Mouse (Mus musculus) 3T3-L1 (cell line): ENCODE measurements around the gene Col1a2.
A peak's percentile ranks its signal among the peaks of the same experiment; 100 is the strongest.

Experiments
- DNase-seq: peaks from one replicate; pipeline ENCODE4 v3.0.0-alpha.2; 2015; ENCODE audit warnings: low read depth, low spot score

The Col1a2 gene

GRCm38 (mm10) chr6:4521031-4521430 lies 16.4 kb downstream of the Col1a2 start:
- DNase-seq, result peak; percentile 82

DNA sequence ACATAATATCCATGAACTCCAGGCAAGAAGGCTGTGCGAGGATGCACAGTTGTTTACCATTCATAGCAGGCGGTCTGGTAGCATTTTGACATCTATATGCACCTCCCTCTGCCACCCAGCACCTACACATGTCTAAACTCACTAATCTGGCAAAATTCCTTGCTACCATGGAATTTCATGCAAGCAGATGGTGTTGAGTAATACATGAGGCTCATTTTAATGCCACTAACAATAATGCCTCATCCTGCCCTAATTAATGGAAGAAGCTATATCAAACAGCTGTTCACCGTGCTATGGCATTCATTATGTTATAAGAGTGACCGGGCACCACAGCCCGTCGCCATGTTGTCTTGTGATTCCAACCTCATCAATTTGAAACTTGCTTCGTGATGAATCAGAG lies 23.8 kb downstream of the Col1a2 start:
- DNase-seq, result no peak

DNA sequence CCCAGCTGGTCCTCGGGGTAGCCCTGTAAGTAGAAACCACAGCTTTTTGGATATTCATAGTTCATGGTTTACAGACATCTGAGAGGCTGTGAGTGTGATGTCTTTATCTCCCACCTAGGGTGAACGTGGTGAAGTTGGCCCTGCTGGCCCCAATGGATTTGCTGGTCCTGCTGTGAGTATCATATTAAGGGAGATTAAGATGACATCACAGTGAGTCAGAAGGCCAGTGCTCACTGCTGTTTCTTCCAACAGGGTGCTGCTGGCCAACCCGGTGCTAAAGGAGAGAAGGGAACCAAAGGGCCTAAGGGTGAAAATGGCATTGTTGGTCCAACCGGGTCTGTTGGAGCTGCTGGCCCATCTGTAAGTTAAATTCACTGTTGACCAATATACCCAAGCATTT lies 26.4 kb downstream of the Col1a2 start:
- peak; percentile 80 for DNase-seq

DNA sequence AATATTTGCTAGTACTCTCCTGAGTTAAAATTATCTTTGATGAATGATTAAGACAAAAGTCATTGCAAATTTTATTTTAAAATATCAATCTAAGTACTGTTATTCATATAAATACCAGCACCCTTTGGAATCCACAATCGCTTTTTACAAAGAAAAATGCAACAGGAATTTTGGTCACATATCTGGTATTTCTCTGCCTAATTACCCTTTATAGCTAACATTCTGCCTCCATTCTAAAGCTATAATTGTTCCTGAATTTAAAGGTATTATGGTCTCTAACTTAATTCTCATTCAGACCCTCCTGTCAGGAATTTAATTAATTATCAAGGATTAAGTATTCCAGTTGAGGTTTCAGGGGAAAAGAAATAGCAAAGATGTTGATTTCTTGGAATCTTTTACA lies 28.3 kb downstream of the Col1a2 start:
- no peak for DNase-seq

DNA sequence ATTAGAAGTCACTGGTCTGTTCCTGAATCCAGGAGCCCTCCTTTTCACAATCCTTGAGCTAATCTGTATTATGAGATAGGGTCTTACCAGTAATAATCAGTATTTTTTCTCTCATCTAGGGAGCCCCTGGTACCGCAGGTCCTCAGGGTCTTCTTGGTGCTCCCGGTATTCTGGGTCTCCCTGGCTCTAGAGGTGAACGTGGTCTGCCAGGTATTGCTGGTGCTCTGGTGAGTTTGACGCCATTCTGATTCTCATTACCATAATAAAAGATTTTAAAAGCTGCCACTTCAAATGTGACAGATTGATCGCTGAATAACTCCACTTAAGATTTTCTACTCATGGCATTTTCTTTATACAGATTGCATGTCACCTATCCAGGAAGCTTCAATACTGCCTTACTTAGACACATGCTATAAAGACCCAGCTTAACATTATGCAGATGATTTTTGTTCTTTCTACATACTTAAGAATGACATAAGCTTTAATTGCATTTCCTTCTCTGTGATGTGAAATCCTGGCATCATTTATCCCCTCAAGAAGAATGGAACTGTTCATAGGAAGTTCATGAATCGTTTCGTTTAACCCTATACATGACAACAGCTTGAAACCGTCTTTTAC lies 30.0 kb downstream of the Col1a2 start:
- peak; percentile 31 for DNase-seq

- peak; percentile 66 for DNase-seq
Measured at GRCm38 (mm10) chr6:4541926-4542715, 37.5 kb downstream of the Col1a2 start.

- DNase-seq, result peak; percentile 73
Measured at GRCm38 (mm10) chr6:4544554-4544953, 39.9 kb downstream of the Col1a2 start.

DNA sequence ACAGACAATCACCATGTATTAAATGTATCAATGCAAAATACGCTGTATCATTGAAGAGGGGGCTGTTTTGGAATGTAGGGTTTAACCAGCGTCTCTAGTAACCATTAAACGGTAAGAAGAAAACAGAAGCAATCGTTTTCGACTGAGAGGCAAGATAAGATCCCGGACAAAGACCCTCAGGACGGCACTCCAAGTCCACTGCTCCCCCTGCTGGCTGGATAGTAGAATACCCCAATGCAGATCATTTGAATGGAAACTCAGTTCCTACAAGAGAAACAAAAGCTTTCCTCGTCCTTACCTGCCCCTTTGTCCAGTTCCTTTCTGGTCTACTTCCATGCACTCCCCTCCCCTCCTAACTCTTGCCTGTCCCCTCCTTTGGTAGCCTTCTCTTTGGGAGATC lies 41.1 kb downstream of the Col1a2 start:
- DNase-seq, result peak; percentile 86

DNA sequence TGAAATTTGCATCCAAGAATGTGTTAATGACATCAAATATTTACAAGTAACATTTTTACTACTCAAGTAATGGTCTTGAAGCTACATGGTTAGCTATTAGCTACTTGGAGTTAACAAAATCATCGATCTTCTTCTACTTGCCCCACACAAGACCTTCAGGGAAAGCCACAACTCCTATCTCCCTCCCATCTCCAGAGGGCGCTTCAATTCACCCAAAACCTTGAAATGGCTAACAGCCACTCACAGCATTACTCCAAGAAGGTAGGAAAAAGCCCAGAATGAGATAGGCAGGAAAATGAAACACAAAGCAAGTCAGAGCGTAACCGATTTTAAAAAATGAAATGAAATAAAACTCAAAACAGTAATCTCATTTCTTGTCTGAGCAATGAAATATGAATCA lies 44.3 kb downstream of the Col1a2 start:
- DNase-seq, result peak; percentile 70

- DNase-seq, result peak; percentile 12
Measured at GRCm38 (mm10) chr6:4549846-4550548, 45.4 kb downstream of the Col1a2 start.

DNA sequence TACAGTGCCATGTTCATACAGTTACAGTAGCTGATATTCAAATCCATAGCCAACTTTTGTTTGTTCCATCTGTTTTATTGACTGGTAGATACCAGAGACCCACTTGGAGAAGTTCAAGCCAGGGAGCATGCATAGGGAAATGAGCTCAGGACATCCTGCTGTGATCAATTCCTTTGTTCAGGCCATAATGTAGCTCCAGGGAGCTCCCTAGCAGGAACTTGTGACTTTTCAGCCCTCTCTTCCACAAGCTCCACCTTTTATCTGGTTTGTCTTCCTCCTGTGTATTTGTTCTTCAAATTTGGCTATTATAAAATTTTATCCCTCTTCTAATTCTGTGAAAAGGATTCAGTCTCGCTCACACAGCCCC lies 45.9 kb downstream of the Col1a2 start:
- DNase-seq, result no peak

DNA sequence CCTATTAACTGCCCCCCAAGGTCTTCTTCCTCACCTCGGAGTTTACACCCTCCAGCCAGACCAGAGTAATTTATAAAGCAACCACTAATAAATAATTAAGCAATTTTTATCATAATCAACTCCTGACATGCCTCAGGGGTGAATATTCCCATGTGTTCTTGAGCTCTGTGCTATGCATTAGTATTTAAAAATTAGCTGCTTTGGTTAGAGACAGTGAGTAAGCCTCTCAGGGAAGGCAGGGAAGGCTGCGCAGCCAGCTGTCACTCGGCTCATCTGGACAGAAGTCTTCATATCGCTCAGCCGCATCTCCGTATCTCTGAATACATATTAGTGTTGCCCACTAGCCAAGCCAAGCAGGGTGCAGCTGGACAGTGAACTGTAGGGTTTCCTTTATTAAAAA lies 50.8 kb downstream of the Col1a2 start:
- DNase-seq, result no peak

DNA sequence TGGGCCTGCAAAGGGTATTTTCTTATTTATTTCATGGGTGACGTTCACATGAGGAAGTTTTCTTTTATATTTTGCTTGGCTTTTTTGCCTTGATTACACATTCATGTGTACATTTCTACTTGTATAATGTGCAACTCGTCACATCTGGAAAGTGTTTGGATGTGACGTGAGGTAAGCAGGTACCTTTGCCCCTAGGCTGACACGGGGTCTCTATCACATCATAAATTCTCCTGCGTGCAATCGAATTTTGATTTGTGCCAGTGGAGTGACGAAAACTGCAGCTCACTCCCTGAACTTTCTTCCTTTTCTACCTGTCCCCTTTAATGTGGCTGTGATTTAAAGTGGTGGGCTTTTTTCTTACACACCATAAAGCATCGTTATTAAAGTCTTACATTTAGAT lies 52.5 kb downstream of the Col1a2 start:
- no peak for DNase-seq

DNA sequence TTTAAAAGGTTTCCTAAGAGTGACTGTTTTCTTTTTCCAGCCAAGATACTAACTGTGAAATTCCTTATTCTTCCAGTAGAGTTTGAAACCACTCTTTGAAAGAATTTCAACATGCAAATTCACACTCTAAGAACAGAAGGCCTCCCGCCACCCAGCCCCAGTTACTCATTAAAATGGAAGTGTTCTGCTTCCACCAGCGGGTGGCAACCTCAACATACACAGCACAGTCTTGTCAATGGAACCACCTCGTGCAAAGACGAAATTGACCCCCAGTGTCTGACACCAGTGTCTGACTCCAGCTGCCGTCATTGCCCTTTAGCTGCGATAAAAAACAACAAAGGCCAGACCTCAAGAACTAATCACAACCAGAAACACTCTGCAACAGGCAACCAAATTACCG lies 53.1 kb downstream of the Col1a2 start:
- peak; percentile 69 for DNase-seq

GRCm38 (mm10) chr6:4561156-4561555 lies 56.5 kb downstream of the Col1a2 start:
- peak; percentile 14 for DNase-seq

DNA sequence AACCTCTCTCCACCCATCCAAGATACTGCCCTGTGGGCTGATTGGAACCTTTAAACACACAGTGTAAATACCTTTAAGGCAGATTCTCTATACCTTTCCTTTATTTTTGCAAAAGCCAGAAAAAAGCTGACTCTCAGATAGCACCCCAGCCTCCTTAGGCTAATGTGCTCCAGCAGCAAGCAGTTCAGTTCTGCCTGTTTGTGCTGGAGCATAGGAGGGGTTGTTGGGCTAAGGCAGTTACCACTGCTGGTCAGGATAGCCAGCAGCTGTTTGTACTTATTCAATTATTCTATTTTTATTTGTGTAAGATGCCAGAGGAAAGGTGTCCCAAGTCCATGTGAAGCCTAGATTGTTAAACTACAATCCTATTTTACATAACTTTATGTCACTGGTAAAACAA lies 57.0 kb downstream of the Col1a2 start:
- DNase-seq, result no peak

- no peak for DNase-seq
Measured at GRCm38 (mm10) chr6:4562401-4562800, 57.8 kb downstream of the Col1a2 start.

DNA sequence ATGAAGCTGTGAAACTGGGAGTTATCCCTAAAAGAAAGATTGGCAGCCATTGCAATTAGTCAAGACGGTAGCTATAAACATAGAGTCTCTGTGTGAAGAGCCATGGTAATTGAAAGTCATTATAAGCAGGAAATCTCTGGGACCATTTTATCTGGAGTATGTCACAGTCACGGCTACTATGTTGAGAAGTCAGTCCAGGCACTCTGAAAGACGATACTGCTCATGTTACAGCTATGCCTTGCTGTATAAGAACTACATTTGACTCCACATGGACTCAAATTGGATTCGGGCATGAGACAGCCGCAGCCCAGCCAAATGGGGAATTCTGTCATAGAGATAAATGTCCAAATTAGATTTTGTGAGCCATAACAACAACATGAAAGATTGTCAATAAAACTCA lies 58.9 kb downstream of the Col1a2 start:
- DNase-seq, result no peak

DNA sequence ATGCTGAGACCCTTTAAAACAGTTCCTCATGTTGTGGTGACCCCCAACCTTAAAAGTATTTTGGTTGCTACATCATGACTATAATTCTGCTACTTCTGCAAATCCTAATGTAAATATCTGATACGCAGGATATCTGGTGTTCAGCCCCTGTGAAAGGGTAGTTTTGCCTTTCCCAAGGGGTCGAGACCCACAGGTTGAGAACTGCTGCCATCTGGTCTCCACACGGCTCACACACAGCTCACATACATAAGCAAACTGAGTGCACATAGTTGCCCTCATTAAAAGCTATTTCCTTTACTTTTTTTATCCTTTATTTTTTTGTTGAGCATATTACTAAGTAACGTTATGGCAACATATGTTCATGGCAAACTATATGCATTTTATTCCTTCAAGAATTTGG lies 65.8 kb downstream of the Col1a2 start:
- no peak for DNase-seq

- DNase-seq, result no peak
Measured at GRCm38 (mm10) chr6:4577756-4578155, 73.1 kb downstream of the Col1a2 start.

- DNase-seq, result no peak
Measured at GRCm38 (mm10) chr6:4578343-4578742, 73.7 kb downstream of the Col1a2 start.

DNA sequence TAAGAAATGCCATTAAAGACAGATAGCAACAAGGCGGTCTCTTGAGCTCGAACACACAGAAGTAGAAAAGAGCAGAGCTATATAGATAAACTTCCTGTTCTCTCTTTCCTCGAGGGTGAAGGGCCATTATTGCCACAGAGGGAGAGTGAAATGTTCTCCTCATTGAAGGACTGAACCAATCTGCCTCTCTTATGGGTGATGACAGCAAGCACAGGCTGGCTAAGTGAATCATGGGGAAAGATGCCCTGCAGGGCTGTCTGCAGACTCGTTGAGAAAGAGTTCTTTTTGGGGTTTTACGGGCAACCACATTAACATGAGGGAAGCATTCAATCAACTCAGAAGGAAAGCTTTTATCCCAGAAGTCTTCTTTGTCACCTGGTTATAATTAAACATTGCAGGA lies 75.0 kb downstream of the Col1a2 start:
- DNase-seq, result peak; percentile 67

DNA sequence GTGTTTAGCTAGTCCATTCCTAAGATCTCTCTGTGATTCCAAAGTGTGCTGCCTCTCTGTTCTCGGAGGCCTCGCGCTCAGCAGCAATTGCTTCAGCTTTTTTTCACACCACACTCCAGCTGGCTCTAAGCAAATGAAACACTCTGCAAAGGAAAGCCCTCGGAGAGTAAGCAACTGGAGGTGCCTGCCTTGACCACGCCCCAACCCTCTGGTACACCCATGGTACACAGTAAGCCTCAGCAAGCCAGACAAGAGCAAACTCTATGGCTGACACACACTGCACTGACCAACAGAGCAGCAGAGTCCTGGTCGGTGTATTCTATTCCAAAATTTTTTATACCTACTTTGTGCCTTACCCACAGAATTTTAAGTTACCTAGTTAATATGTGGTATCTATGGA lies 78.9 kb downstream of the Col1a2 start:
- DNase-seq, result no peak
